9 mouse cellular contexts compared by ENCODE assay signal in genomic region chr11:114789061-114789714, GRCm38 (mm10). TPM values are rescaled to one million over a fixed set of nuclear protein-coding genes. Genes with fewer than 3 reads are reported as not detected.
A peak's percentile ranks its signal among the peaks of the same experiment; 100 is the strongest.
DNase-seq lines count a peak whose midpoint lies in the region; ATAC-seq and TF ChIP-seq lines count a peak whose summit lies in the region.
"Had no signal": no experiment of that assay in that cellular context is flagged by ENCODE, and none has a peak within 500 bp of the region (broad histone marks: within the 10 kb centered on the region; RNA-seq: fewer than 3 reads in every experiment).

No protein-coding gene starts in this region.

- no peak overlapping the region for H3ac ChIP-seq in myocyte (ENCODE audit: control insufficient read depth, insufficient read length)

- TF ChIP-seq POLR2A in myocyte (IDR thresholded peaks at IDR 0.05; ENCODE audit: insufficient read length, low read depth) = no peak

- peak; percentile 86 to 88 for DNase-seq in left cerebral cortex, adult 18-20 months (ENCODE audit: low spot score in 2 of 2)
- DNase-seq in left cerebral cortex, adult 11 months (ENCODE audit: low spot score) = no peak
- DNase-seq in heart, adult 8-10 months (ENCODE audit: low spot score) = peak; percentile 59
- DNase-seq in kidney, adult 8-10 months = peak; percentile 34 to 67
- peak; percentile 82 for DNase-seq in liver, embryonic 11.5 days (ENCODE audit: low spot score)
- DNase-seq in spleen, postnatal 4 days (ENCODE audit: low spot score in 2 of 2) = peak; percentile 68 to 92

- no peaks in the 10 kb centered on the region for H3K79me2 ChIP-seq in myocyte (ENCODE audit: control insufficient read depth, insufficient read depth)

- ATAC-seq in embryonic facial prominence, embryonic 12.5 days (ENCODE audit: insufficient number of reproducible peaks, insufficient read depth, low FRiP score, low TSS enrichment) = no peak
- peak; percentile 46; the same call in 1 of the 2 replicates for ATAC-seq in liver, embryonic 11.5 days (replicated peaks; ENCODE audit: low FRiP score)

- H3K4me3 ChIP-seq in embryonic facial prominence, embryonic 12.5 days = no peak overlapping the region
- H3K4me3 ChIP-seq in liver, embryonic 11.5 days (ENCODE audit: low read depth, low read length) = no peak overlapping the region
- H3K4me3 ChIP-seq in myocyte = no peak overlapping the region

- WGBS in embryonic facial prominence, embryonic 12.5 days = 8% methylated on average over 30 of the region's 30 CpGs
- WGBS in liver, embryonic 11.5 days = 8% methylated on average over 30 of the region's 30 CpGs

- no peak overlapping the region for H3K27ac ChIP-seq in embryonic facial prominence, embryonic 12.5 days
- no peak overlapping the region for H3K27ac ChIP-seq in liver, embryonic 11.5 days (ENCODE audit: low read depth, low read length)

- H3K9me3 ChIP-seq in embryonic facial prominence, embryonic 12.5 days = no peaks in the 10 kb centered on the region
- H3K9me3 ChIP-seq in liver, embryonic 11.5 days (ENCODE audit: control insufficient read depth, low read length) = no peaks in the 10 kb centered on the region

- peak overlapping the region; percentile 44 for H3K4me2 ChIP-seq in embryonic facial prominence, embryonic 12.5 days (replicated peaks)
- peak overlapping the region; percentile 38 for H3K4me2 ChIP-seq in liver, embryonic 11.5 days
- H3K4me2 ChIP-seq in myocyte (ENCODE audit: low read depth) = peak overlapping the region; percentile 50

- peaks cover 99% of the 10 kb centered on the region for H3K27me3 ChIP-seq in embryonic facial prominence, embryonic 12.5 days
- peaks cover 99% of the 10 kb centered on the region for H3K27me3 ChIP-seq in liver, embryonic 11.5 days (replicated peaks; ENCODE audit: control insufficient read depth, insufficient read depth, low read length)
- no peaks in the 10 kb centered on the region for H3K27me3 ChIP-seq in myocyte (ENCODE audit: control insufficient read depth, insufficient read depth, insufficient read length)

- no peaks in the 10 kb centered on the region for H3K36me3 ChIP-seq in embryonic facial prominence, embryonic 12.5 days
- H3K36me3 ChIP-seq in liver, embryonic 11.5 days (ENCODE audit: control insufficient read depth, insufficient read depth, low read length) = no peaks in the 10 kb centered on the region
- H3K36me3 ChIP-seq in myocyte (ENCODE audit: control insufficient read depth, insufficient read depth) = no peaks in the 10 kb centered on the region
- H3K36me3 ChIP-seq: G1E had no signal

- peaks cover 25% of the 10 kb centered on the region for H3K4me1 ChIP-seq in embryonic facial prominence, embryonic 12.5 days
- H3K4me1 ChIP-seq in liver, embryonic 11.5 days (replicated peaks; ENCODE audit: control insufficient read depth, insufficient read depth, low read length) = peaks cover 14% of the 10 kb centered on the region

- no peak overlapping the region for H3K9ac ChIP-seq in embryonic facial prominence, embryonic 12.5 days
- H3K9ac ChIP-seq in liver, embryonic 11.5 days (ENCODE audit: low read depth, low read length) = no peak overlapping the region

TF ChIP-seq in myocyte, 11 proteins besides CTCF, POLR2A, EP300 and RAD21:
- no peak for TF ChIP-seq TCF3 (IDR thresholded peaks at IDR 0.05; ENCODE audit: insufficient read length, low read depth)
- TF ChIP-seq MYOG (IDR thresholded peaks at IDR 0.05; ENCODE audit: control insufficient read depth in 1 of 3, insufficient read depth in 1 of 3, insufficient read length in 2 of 3, low read depth in 2 of 3) = peak in 2 of 3 experiments; percentile 6 to 46
- TF ChIP-seq TCF12 (IDR thresholded peaks at IDR 0.05; ENCODE audit: insufficient read depth, poor library complexity, severe bottlenecking) = no peak
- no peak for TF ChIP-seq REST (IDR thresholded peaks at IDR 0.05; ENCODE audit: insufficient read depth, insufficient read length)
- no peak for TF ChIP-seq CEBPB (IDR thresholded peaks at IDR 0.05; ENCODE audit: insufficient read depth, poor library complexity, severe bottlenecking)
- no peak for TF ChIP-seq MAX (IDR thresholded peaks at IDR 0.05; ENCODE audit: low read depth)
- TF ChIP-seq E2F4 (IDR thresholded peaks at IDR 0.05; ENCODE audit: insufficient read depth) = no peak
- no peak for TF ChIP-seq SRF (IDR thresholded peaks at IDR 0.05; ENCODE audit: control insufficient read depth, insufficient read length, low read depth)
- peak; percentile 31 for TF ChIP-seq POLR2AphosphoS2 (IDR thresholded peaks at IDR 0.05; ENCODE audit: insufficient read length, low read depth)
- TF ChIP-seq MYOD1 (IDR thresholded peaks at IDR 0.05; ENCODE audit: control insufficient read depth in 1 of 3, insufficient read length in 2 of 3, low read depth in 2 of 3) = peak in 1 of 3 experiments; percentile 27
- TF ChIP-seq USF1 (IDR thresholded peaks at IDR 0.05; ENCODE audit: low read depth) = no peak

RNA-seq across cellular contexts. Expression of gene Btbd17, which starts 6.6 kb away (rescaled TPM):
- 10 to 100 TPM; 26.3 to 31.6 TPM for total RNA-seq in left cerebral cortex, adult 18-20 months (2021)
- 7.6 and 8.7 TPM in 2 replicates for polyA plus RNA-seq in embryonic facial prominence, embryonic 12.5 days (2016; fragmentation: Nextera tagmentation; extraction: Ambion mirVana)
- total RNA-seq in heart, adult 8-10 months (2022) = not detected
- 0.10 and 0.43 TPM in 2 replicates for polyA plus RNA-seq in liver, embryonic 11.5 days (2014; fragmentation: Nextera tagmentation; extraction: Ambion mirVana)
- polyA plus RNA-seq in myocyte (2012; fragmentation: generic; extraction: Trizol) = 34.0 TPM
- polyA plus RNA-seq: G1E had no signal

RNA-seq across cellular contexts. Expression of gene Gpr142, which starts 9.5 kb away (rescaled TPM):
- not detected for total RNA-seq in left cerebral cortex, adult 18-20 months (2021)
- polyA plus RNA-seq in embryonic facial prominence, embryonic 12.5 days (2016; fragmentation: Nextera tagmentation; extraction: Ambion mirVana) = not detected in 2 replicates
- not detected for total RNA-seq in heart, adult 8-10 months (2022)
- not detected in 2 replicates for polyA plus RNA-seq in liver, embryonic 11.5 days (2014; fragmentation: Nextera tagmentation; extraction: Ambion mirVana)
- 0.07 TPM for polyA plus RNA-seq in myocyte (2012; fragmentation: generic; extraction: Trizol)
- polyA plus RNA-seq: G1E had no signal

RNA-seq across cellular contexts. Expression of gene Kif19a, which starts 24.0 kb away (rescaled TPM):
- total RNA-seq in left cerebral cortex, adult 18-20 months (2021) = 1 to 10 TPM; 1.7 to 2.6 TPM
- 2.1 and 2.4 TPM in 2 replicates for polyA plus RNA-seq in embryonic facial prominence, embryonic 12.5 days (2016; fragmentation: Nextera tagmentation; extraction: Ambion mirVana)
- total RNA-seq in heart, adult 8-10 months (2022) = under 1 TPM; 0.25 to 0.80 (median 0.42) TPM
- polyA plus RNA-seq in liver, embryonic 11.5 days (2014; fragmentation: Nextera tagmentation; extraction: Ambion mirVana) = 0.16 TPM in 1 of 2 replicates, not detected in the other
- polyA plus RNA-seq in myocyte (2012; fragmentation: generic; extraction: Trizol) = 5.4 TPM
- total RNA-seq: G1E had no signal
- polyA plus RNA-seq: G1E had no signal
